Mouse (Mus musculus): ENCODE results near the gene Klhdc1.

DNA sequence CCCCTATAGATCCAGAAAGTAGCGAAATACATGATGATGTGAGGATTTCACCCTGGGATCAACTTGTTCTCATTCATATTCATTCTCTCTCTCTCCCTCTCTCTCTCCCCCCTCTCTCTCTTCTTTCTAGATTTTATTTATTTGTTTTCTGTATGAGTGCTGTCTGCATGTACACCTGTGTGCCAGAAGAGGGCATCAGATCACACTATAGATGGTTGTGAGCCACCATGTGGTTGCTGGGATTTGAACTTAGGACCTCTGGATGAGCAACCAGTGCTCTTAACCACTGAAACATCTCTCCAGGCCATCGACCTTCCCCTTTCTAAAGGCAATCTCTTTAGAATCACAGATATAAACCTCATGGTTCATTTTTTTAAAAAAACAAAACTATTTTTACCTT is 32.5 kb upstream of the Klhdc1 start:
- TF ChIP-seq POLR2A (IDR thresholded peaks at IDR 0.05; ENCODE audit: insufficient read depth, low read depth, low read length) (no peak), CTCF (IDR thresholded peaks at IDR 0.05) (peak; percentile 40)
